Mouse (Mus musculus) ES-Bruce4 (cell line): ENCODE data around the gene Zfp652. TPM values are rescaled to one million over a fixed set of nuclear protein-coding genes. Genes with fewer than 3 reads are reported as not detected.
A peak's percentile ranks its signal among the peaks of the same experiment; 100 is the strongest.

Source experiments
- H3K27ac ChIP-seq: 2 replicates; pipeline ENCODE4 v1.5.1; 2012; ENCODE audit warnings: low read length, inconsistent platforms; ENCODE audit not compliant: insufficient read depth
- H3K27me3 ChIP-seq: 2 replicates; pipeline ENCODE4 v1.6.1; 2012; ENCODE audit warnings: mild to moderate bottlenecking, low read length, inconsistent platforms; ENCODE audit not compliant: control insufficient read depth, poor library complexity, insufficient read depth, severe bottlenecking
- H3K36me3 ChIP-seq: 2 replicates; pipeline ENCODE4 v1.6.1; 2012; ENCODE audit warnings: inconsistent platforms, mild to moderate bottlenecking, low read length, moderate library complexity; ENCODE audit not compliant: control insufficient read depth, poor library complexity, insufficient read depth, severe bottlenecking
- H3K4me1 ChIP-seq: one replicate; pipeline ENCODE4 v1.8.1; 2011; ENCODE audit warnings: low read length; ENCODE audit not compliant: control insufficient read depth, insufficient read depth
- H3K4me3 ChIP-seq: 2 replicates; pipeline ENCODE4 v1.5.1; 2011; ENCODE audit warnings: low read depth, mild to moderate bottlenecking, low read length
- H3K9ac ChIP-seq: 2 replicates; pipeline ENCODE4 v1.6.1; 2012; ENCODE audit warnings: low read depth, mild to moderate bottlenecking, inconsistent platforms; ENCODE audit not compliant: poor library complexity, severe bottlenecking
- H3K9me3 ChIP-seq: replicated peaks from 2 replicates; pipeline ENCODE4 v1.6.1; 2012; ENCODE audit warnings: mild to moderate bottlenecking, low read length, inconsistent platforms; ENCODE audit not compliant: control insufficient read depth, poor library complexity, insufficient read depth, severe bottlenecking
- CTCF ChIP-seq: IDR thresholded peaks from one replicate; pipeline ENCODE4 v1.8.1; 2011; ENCODE audit warnings: low read depth, low read length
- EP300 ChIP-seq: IDR thresholded peaks from 2 replicates; pipeline ENCODE4 v1.6.1; 2011; ENCODE audit warnings: low read depth, low read length; ENCODE audit not compliant: insufficient read depth
- POLR2A ChIP-seq: IDR thresholded peaks from one replicate; pipeline ENCODE4 v1.8.1; 2011; ENCODE audit warnings: low read length; ENCODE audit not compliant: insufficient read depth
- polyA plus RNA-seq: library from polyadenylated mRNA; stranded (reverse); fragments of >200 nt; gene quantifications from 2 replicates; pipeline ENCODE4 v1.2.4, GENCODE M21; 2011; ENCODE audit warnings: low read depth; ENCODE audit not compliant: missing spikeins, insufficient read depth, insufficient read length

The Zfp652 gene
- polyA plus RNA-seq, 1 experiment, result 41.4 TPM

- Histone ChIP-seq H3K4me1 (no peaks in the 10 kb centered on the region), H3K9me3 (no peaks in the 10 kb centered on the region), H3K9ac (no peak overlapping the region), H3K36me3 (no peaks in the 10 kb centered on the region), H3K27me3 (peaks cover 14% of the 10 kb centered on the region), H3K4me3 (no peak overlapping the region), H3K27ac (no peak overlapping the region)
- TF ChIP-seq POLR2A, result no peak
- no peak for TF ChIP-seq CTCF
- no peak for TF ChIP-seq EP300
These were observed 81.7 kb downstream of the Zfp652 start for GRCm38 (mm10) chr11:95794201-95794600.

GRCm38 (mm10) chr11:95795582-95795981, 83.1 kb downstream of the Zfp652 start:
- H3K9ac ChIP-seq, result no peak overlapping the region
- TF ChIP-seq CTCF (no peak), POLR2A (no peak), EP300 (no peak)
- no peaks in the 10 kb centered on the region for H3K36me3 ChIP-seq
- H3K27me3 ChIP-seq, result peaks cover 14% of the 10 kb centered on the region
- no peaks in the 10 kb centered on the region for H3K9me3 ChIP-seq
- no peak overlapping the region for H3K4me3 ChIP-seq
- H3K4me1 ChIP-seq, result no peaks in the 10 kb centered on the region
- H3K27ac ChIP-seq, result no peak overlapping the region

GRCm38 (mm10) chr11:95805010-95805409, 92.5 kb downstream of the Zfp652 start:
- Histone ChIP-seq H3K36me3 (no peaks in the 10 kb centered on the region), H3K27me3 (no peaks in the 10 kb centered on the region), H3K9ac (no peak overlapping the region), H3K9me3 (0 out of 2 replicates have a peak, but pooled peaks cover 8% of the 10 kb centered on the region), H3K27ac (no peak overlapping the region), H3K4me3 (no peak overlapping the region), H3K4me1 (peaks cover 9% of the 10 kb centered on the region)
- TF ChIP-seq CTCF, result no peak
- TF ChIP-seq POLR2A, result no peak
- no peak for TF ChIP-seq EP300

- Histone ChIP-seq H3K4me1 (peaks cover 9% of the 10 kb centered on the region), H3K27ac (peak overlapping the region; percentile 35), H3K9ac (no peak overlapping the region), H3K9me3 (0 out of 2 replicates have a peak, but pooled peaks cover 8% of the 10 kb centered on the region), H3K36me3 (no peaks in the 10 kb centered on the region), H3K27me3 (no peaks in the 10 kb centered on the region), H3K4me3 (no peak overlapping the region)
- TF ChIP-seq POLR2A (no peak), CTCF (no peak), EP300 (peak; percentile 92)
These were observed 93.1 kb downstream of the Zfp652 start for GRCm38 (mm10) chr11:95805527-95805926.

GRCm38 (mm10) chr11:95807884-95808283, 95.4 kb downstream of the Zfp652 start:
- no peak overlapping the region for H3K9ac ChIP-seq
- H3K4me1 ChIP-seq, result peaks cover 11% of the 10 kb centered on the region
- no peaks in the 10 kb centered on the region for H3K36me3 ChIP-seq
- no peak overlapping the region for H3K27ac ChIP-seq
- no peak overlapping the region for H3K4me3 ChIP-seq
- H3K9me3 ChIP-seq, result 0 out of 2 replicates have a peak, but pooled peaks cover 8% of the 10 kb centered on the region
- no peaks in the 10 kb centered on the region for H3K27me3 ChIP-seq
- TF ChIP-seq CTCF (no peak), EP300 (no peak), POLR2A (no peak)

- H3K36me3 ChIP-seq, result no peaks in the 10 kb centered on the region
- H3K27ac ChIP-seq, result no peak overlapping the region
- no peak overlapping the region for H3K4me3 ChIP-seq
- peaks cover 11% of the 10 kb centered on the region for H3K4me1 ChIP-seq
- H3K9ac ChIP-seq, result no peak overlapping the region
- TF ChIP-seq EP300 (no peak), CTCF (no peak), POLR2A (no peak)
- no peaks in the 10 kb centered on the region for H3K27me3 ChIP-seq
- 0 out of 2 replicates have a peak, but pooled peaks cover 8% of the 10 kb centered on the region for H3K9me3 ChIP-seq
These were observed 96.1 kb downstream of the Zfp652 start for GRCm38 (mm10) chr11:95808448-95809011.
